Mouse (Mus musculus): ENCODE data around the gene Set.
A peak's percentile ranks its signal among the peaks of the same experiment; 100 is the strongest.

Gene Set

GRCm38 (mm10) chr2:30061215-30062166 lies 4.3 kb downstream of the Set start:
- peak; percentile 89 for DNase-seq (ENCODE audit: extremely low spot score)

- peak; percentile 87 for DNase-seq (ENCODE audit: extremely low spot score)
Measured at GRCm38 (mm10) chr2:30062249-30063093, 5.3 kb downstream of the Set start.

- DNase-seq (ENCODE audit: extremely low spot score): peak; percentile 25
Measured at GRCm38 (mm10) chr2:30063235-30063634, 6.1 kb downstream of the Set start.

- DNase-seq (ENCODE audit: extremely low spot score): no peak
Measured at GRCm38 (mm10) chr2:30063791-30064190, 6.6 kb downstream of the Set start.

- no peak for DNase-seq (ENCODE audit: extremely low spot score)
Measured at GRCm38 (mm10) chr2:30064298-30064697, 7.1 kb downstream of the Set start.

GRCm38 (mm10) chr2:30066046-30066901 lies 9.1 kb downstream of the Set start:
- peak; percentile 98 for DNase-seq (ENCODE audit: extremely low spot score)

GRCm38 (mm10) chr2:30067031-30067888 lies 10.1 kb downstream of the Set start:
- peak; percentile 70 for DNase-seq (ENCODE audit: extremely low spot score)

- DNase-seq (ENCODE audit: extremely low spot score): no peak
Measured at GRCm38 (mm10) chr2:30067962-30068361, 10.8 kb downstream of the Set start.

GRCm38 (mm10) chr2:30072875-30073274 lies 15.7 kb downstream of the Set start:
- no peak for DNase-seq (ENCODE audit: extremely low spot score)

GRCm38 (mm10) chr2:30073285-30073684 lies 16.1 kb downstream of the Set start:
- DNase-seq (ENCODE audit: extremely low spot score): no peak

GRCm38 (mm10) chr2:30075625-30076024 lies 18.4 kb downstream of the Set start:
- no peak for DNase-seq (ENCODE audit: extremely low spot score)

GRCm38 (mm10) chr2:30076439-30076838 lies 19.3 kb downstream of the Set start:
- no peak for DNase-seq (ENCODE audit: extremely low spot score)

GRCm38 (mm10) chr2:30076959-30077358 lies 19.8 kb downstream of the Set start:
- no peak for DNase-seq (ENCODE audit: extremely low spot score)

- DNase-seq (ENCODE audit: extremely low spot score): peak; percentile 90
Measured at GRCm38 (mm10) chr2:30077502-30078348, 20.5 kb downstream of the Set start, which contains the start of gene Pkn3. Gene Pkn3 (plus strand): TSS chr2:30077684.

GRCm38 (mm10) chr2:30078349-30078712 lies 21.2 kb downstream of the Set start:
- no peak for DNase-seq (ENCODE audit: extremely low spot score)

GRCm38 (mm10) chr2:30078760-30079159 lies 21.6 kb downstream of the Set start:
- no peak for DNase-seq (ENCODE audit: extremely low spot score)

GRCm38 (mm10) chr2:30080181-30080800 lies 23.1 kb downstream of the Set start:
- no peak for DNase-seq (ENCODE audit: extremely low spot score)

GRCm38 (mm10) chr2:30084113-30084512 lies 26.9 kb downstream of the Set start:
- DNase-seq (ENCODE audit: extremely low spot score): no peak

GRCm38 (mm10) chr2:30084632-30085031 lies 27.5 kb downstream of the Set start:
- no peak for DNase-seq (ENCODE audit: extremely low spot score)

Measured in embryo, embryonic 9.5 days (tissue).